Mouse (Mus musculus) gonadal fat pad, adult 2 months (tissue): ENCODE measurements around the gene Swi5. TPM values are rescaled to one million over a fixed set of nuclear protein-coding genes. Genes with fewer than 3 reads are reported as not detected.

Experiments
- polyA plus RNA-seq: library from polyadenylated mRNA; depleted of rRNA; stranded (reverse); fragments of >200 nt; gene quantifications from 2 replicates; pipeline ENCODE4 v1.2.3, GENCODE M21; 2012; rRNA removed

Swi5 gene
- polyA plus RNA-seq, 1 experiment, result 293 TPM

Other genes starting within 250 kb of the Swi5 start
- gene Fam78a, start 203.2 kb downstream of the Swi5 start, polyA plus RNA-seq, result 1.2 and 2.5 TPM in 2 replicates
- 3.3 and 4.7 TPM in 2 replicates for gene Plpp7, start 192.5 kb downstream of the Swi5 start, polyA plus RNA-seq
- 42.7 and 62.1 TPM in 2 replicates for gene Prrc2b, start 137.0 kb downstream of the Swi5 start, polyA plus RNA-seq
- 27.7 and 29.2 TPM in 2 replicates for gene Pomt1, start 51.5 kb downstream of the Swi5 start, polyA plus RNA-seq
- 118 and 134 TPM in 2 replicates for gene Uck1, start 27.9 kb downstream of the Swi5 start, polyA plus RNA-seq
- gene Golga2, start 691 bp downstream of the Swi5 start, polyA plus RNA-seq, result 43.1 and 46.2 TPM in 2 replicates
- 150 and 154 TPM in 2 replicates for gene Ciz1, start 64.3 kb upstream of the Swi5 start, polyA plus RNA-seq
- 19.7 and 25.0 TPM in 2 replicates for gene Dnm1, start 65.3 kb upstream of the Swi5 start, polyA plus RNA-seq
- gene 1110008P14Rik, start 93.9 kb upstream of the Swi5 start, polyA plus RNA-seq, result 470 and 500 TPM in 2 replicates
- gene Lcn2, start 100.2 kb upstream of the Swi5 start, polyA plus RNA-seq, result 3,887 and 6,444 TPM in 2 replicates
- gene Ptges2, start 107.8 kb upstream of the Swi5 start, polyA plus RNA-seq, result 50.0 and 51.6 TPM in 2 replicates
- 5.2 and 5.3 TPM in 2 replicates for gene Naif1, start 162.4 kb upstream of the Swi5 start, polyA plus RNA-seq
- 29.4 and 39.5 TPM in 2 replicates for gene Slc25a25, start 163.4 kb upstream of the Swi5 start, polyA plus RNA-seq
- 23.8 and 31.3 TPM in 2 replicates for gene Fam102a, start 247.3 kb upstream of the Swi5 start, polyA plus RNA-seq